Mouse (Mus musculus) thymus, adult 2 months (tissue): ENCODE results near the gene Ddx25. TPM values are rescaled to one million over a fixed set of nuclear protein-coding genes. Genes with fewer than 3 reads are reported as not detected.

Experiments
- DNase-seq: peaks from one replicate; pipeline ENCODE4 v3.0.0; 2021
- H3K27ac ChIP-seq: fragments of 200-500 bp; 2 replicates; pipeline ENCODE4 v1.5.1; 2012; ENCODE audit warnings: low read length, control low read depth; ENCODE audit not compliant: control insufficient read depth, insufficient read depth
- H3K27me3 ChIP-seq: fragments of 200-500 bp; 2 replicates; pipeline ENCODE4 v1.6.1; 2012; ENCODE audit warnings: mild to moderate bottlenecking, low read length, moderate library complexity, mixed read lengths; ENCODE audit not compliant: control insufficient read depth, insufficient read depth
- H3K36me3 ChIP-seq: fragments of 200-500 bp; 2 replicates; pipeline ENCODE4 v1.6.1; 2012; ENCODE audit warnings: mild to moderate bottlenecking, low read length, moderate library complexity; ENCODE audit not compliant: control insufficient read depth, insufficient read depth
- H3K4me1 ChIP-seq: fragments of 200-500 bp; replicated peaks from 2 replicates; pipeline ENCODE4 v1.6.1; 2012; ENCODE audit warnings: low read length; ENCODE audit not compliant: control insufficient read depth, insufficient read depth
- H3K4me3 ChIP-seq: fragments of 200-500 bp; 2 replicates; pipeline ENCODE4 v1.5.1; 2012; ENCODE audit warnings: mild to moderate bottlenecking, low read length, control low read depth, moderate library complexity; ENCODE audit not compliant: control insufficient read depth, insufficient read depth
- CTCF ChIP-seq: fragments of 200-500 bp; IDR thresholded peaks from 2 replicates; pipeline ENCODE4 v1.5.1; 2012; ENCODE audit warnings: mild to moderate bottlenecking, control low read depth, low read length, moderate library complexity, borderline replicate concordance; ENCODE audit not compliant: control insufficient read depth, poor library complexity, insufficient read depth; ENCODE audit errors: extremely low read depth
- POLR2A ChIP-seq: fragments of 200-500 bp; IDR thresholded peaks from 2 replicates; pipeline ENCODE4 v1.6.1; 2012; ENCODE audit warnings: mild to moderate bottlenecking, low read length, control low read depth, moderate library complexity; ENCODE audit not compliant: control insufficient read depth, poor library complexity, insufficient read depth; ENCODE audit errors: extremely low read depth
- WGBS: fragments of 180-500 bp; shearing (Covaris S2); methylation state at CpG from one replicate; pipeline ENCODE4 v1.1.7; 2018; 5-methylcytosine and 5-hydroxymethylcytosine counted together
- polyA plus RNA-seq: library from polyadenylated mRNA; depleted of rRNA; stranded (reverse); fragments of >200 nt; gene quantifications from 2 replicates; pipeline ENCODE4 v1.2.3, GENCODE M21; 2012; rRNA removed

Gene Ddx25
- polyA plus RNA-seq = 0.03 and 0.08 TPM in 2 replicates

DNA sequence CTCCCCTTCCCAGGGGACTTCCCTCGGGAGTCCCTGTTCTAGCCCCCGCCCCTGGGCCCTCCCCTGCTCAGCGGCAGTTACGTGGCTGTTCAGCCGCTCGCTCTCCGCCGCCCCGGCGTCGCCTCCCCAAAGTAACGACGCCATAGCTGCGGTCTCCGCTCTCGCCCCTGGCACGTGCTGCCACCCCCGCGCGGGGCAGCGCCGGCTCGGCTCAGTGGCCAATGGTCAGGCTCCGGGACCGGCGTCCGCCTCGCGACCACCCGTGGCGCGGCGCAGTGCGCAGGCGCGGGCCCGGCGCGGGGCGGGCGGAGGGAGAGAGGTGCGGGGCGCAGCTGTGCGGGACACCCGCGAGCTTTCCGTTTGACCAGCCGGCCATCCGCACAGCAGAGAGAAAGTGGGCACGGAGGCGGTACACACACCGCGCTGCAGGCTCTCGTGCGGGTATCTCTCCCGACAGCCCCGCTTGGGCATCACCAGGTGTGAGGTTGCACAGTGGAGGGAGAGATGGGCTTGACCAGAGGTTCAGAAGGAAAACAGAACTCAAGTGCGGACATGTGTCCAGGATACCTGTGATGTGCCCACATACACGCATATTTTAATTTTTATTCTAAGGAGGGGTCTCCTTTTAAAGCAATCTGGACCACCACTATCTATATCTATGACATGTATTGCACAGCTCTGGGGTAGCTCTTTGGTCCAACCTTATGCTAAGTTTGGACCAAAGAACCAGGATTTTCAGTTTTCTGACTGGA lies at the start of gene Ddx25, which contains the start of gene Pus3:
Ddx25 (minus strand) TSS at position 272 of the 752 bp plus-strand sequence.
Pus3 (plus strand) TSS at position 339 of the 752 bp plus-strand sequence.
- Histone ChIP-seq H3K36me3 (peaks cover 8% of the 10 kb centered on the region), H3K27ac (no peak within 1 kb of the TSS), H3K27me3 (peaks cover 9% of the 10 kb centered on the region), H3K4me1 (0 out of 2 replicates have a peak, but pooled peaks cover 3% of the 10 kb centered on the region), H3K4me3 (peak within 1 kb of the TSS; percentile 83)
- TF ChIP-seq CTCF = no peak
- TF ChIP-seq POLR2A = no peak
- 2% methylated on average over 58 of the region's 59 CpGs for WGBS
- DNase-seq = peak; percentile 42

DNA sequence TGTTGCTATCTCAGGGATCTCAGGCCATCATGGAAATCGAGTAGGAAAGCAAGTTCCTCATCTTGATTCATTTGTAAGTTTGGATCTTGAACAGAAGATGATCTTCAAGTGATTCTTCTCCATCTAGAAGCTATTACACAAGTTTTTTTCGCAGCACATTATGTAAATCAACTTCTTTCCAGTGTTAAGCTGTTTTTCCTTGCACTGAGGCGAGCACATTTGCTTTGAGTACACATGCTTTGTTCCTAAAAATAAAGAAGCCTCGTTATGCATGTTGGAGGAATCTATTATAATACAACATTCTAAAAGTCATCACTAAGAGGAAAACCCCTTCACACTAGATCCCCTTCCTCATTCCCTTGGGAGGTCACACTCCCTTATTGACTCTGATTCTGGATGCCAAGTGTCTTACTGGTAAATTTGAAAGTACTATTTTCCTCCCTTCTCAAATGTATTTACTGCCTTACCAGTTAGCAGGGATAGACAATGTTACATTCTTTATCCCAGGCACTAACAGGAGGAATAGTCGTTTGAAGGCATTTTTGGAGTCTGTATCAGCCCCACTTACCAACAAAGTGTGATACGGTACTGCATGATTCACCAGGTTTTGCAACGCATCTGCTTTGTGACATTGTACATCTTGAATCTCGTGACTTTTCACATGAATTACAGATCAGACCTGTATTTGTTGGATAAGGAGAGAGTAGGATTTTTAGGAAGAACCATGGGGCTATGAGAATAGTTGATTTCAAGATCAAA lies 49.5 kb upstream of the Ddx25 start:
- H3K4me1 ChIP-seq = no peaks in the 10 kb centered on the region
- WGBS = 73% methylated on average over 8 of the region's 8 CpGs
- H3K4me3 ChIP-seq = no peak overlapping the region
- H3K36me3 ChIP-seq = no peaks in the 10 kb centered on the region
- no peak for TF ChIP-seq POLR2A
- no peak for TF ChIP-seq CTCF
- H3K27ac ChIP-seq = no peak overlapping the region
- no peaks in the 10 kb centered on the region for H3K27me3 ChIP-seq
- no peak for DNase-seq

GRCm38 (mm10) chr9:35592903-35593302 lies 34.6 kb upstream of the Ddx25 start:
- Histone ChIP-seq H3K36me3 (no peaks in the 10 kb centered on the region), H3K4me3 (no peak overlapping the region), H3K4me1 (no peaks in the 10 kb centered on the region), H3K27ac (no peak overlapping the region), H3K27me3 (no peaks in the 10 kb centered on the region)
- 7% methylated on average over 2 of the region's 2 CpGs for WGBS
- TF ChIP-seq POLR2A (no peak), CTCF (no peak)
- no peak for DNase-seq

- 30% methylated on average over 1 of the region's 1 CpGs for WGBS
- H3K27me3 ChIP-seq = no peaks in the 10 kb centered on the region
- H3K4me1 ChIP-seq = no peaks in the 10 kb centered on the region
- TF ChIP-seq CTCF (no peak), POLR2A (no peak)
- no peak for DNase-seq
- no peaks in the 10 kb centered on the region for H3K36me3 ChIP-seq
- H3K4me3 ChIP-seq = no peak overlapping the region
- no peak overlapping the region for H3K27ac ChIP-seq
Observed at GRCm38 (mm10) chr9:35587674-35588073, 29.3 kb upstream of the Ddx25 start.

- H3K4me1 ChIP-seq = no peaks in the 10 kb centered on the region
Observed at GRCm38 (mm10) chr9:35574416-35574815, 16.1 kb upstream of the Ddx25 start.

GRCm38 (mm10) chr9:35570663-35571062 lies 12.3 kb upstream of the Ddx25 start:
- no peak overlapping the region for H3K27ac ChIP-seq

More at GRCm38 (mm10) chr9:35574416-35574815, 16.1 kb upstream of the Ddx25 start:
- DNase-seq = no peak
- Histone ChIP-seq H3K4me3 (no peak overlapping the region), H3K36me3 (no peaks in the 10 kb centered on the region), H3K27me3 (no peaks in the 10 kb centered on the region; the same call in 1 of the 2 replicates), H3K27ac (no peak overlapping the region)
- 21% methylated on average over 32 of the region's 32 CpGs for WGBS
- no peak for TF ChIP-seq CTCF
- TF ChIP-seq POLR2A = no peak

More at GRCm38 (mm10) chr9:35570663-35571062, 12.3 kb upstream of the Ddx25 start:
- no peak for DNase-seq
- 18% methylated on average over 5 of the region's 5 CpGs for WGBS
- no peaks in the 10 kb centered on the region for H3K4me1 ChIP-seq
- no peak overlapping the region for H3K4me3 ChIP-seq
- TF ChIP-seq CTCF = no peak
- no peak for TF ChIP-seq POLR2A
- no peaks in the 10 kb centered on the region; the same call in 1 of the 2 replicates for H3K27me3 ChIP-seq
- H3K36me3 ChIP-seq = peaks cover 24% of the 10 kb centered on the region
